Mouse (Mus musculus): ENCODE measurements around the gene Lta.

Gene Lta

GRCm38 (mm10) chr17:35205380-35205769, 224 bp upstream of the Lta start:
- DNase-seq, result no peak

- DNase-seq, result no peak
Observed at GRCm38 (mm10) chr17:35202442-35202841, 2.7 kb downstream of the Lta start.

- DNase-seq, result no peak
Observed at GRCm38 (mm10) chr17:35201787-35202186, 3.4 kb downstream of the Lta start, which contains the start of gene Tnf. TSS of gene Tnf (minus strand) at chr17:35202007.

GRCm38 (mm10) chr17:35201128-35201527, 4.0 kb downstream of the Lta start:
- no peak for DNase-seq

- no peak for DNase-seq
Observed at GRCm38 (mm10) chr17:35200398-35200797, 4.8 kb downstream of the Lta start.

- DNase-seq, result no peak
Observed at GRCm38 (mm10) chr17:35198946-35199345, 6.2 kb downstream of the Lta start.

GRCm38 (mm10) chr17:35198029-35198428, 7.1 kb downstream of the Lta start:
- no peak for DNase-seq

GRCm38 (mm10) chr17:35197126-35197525, 8.0 kb downstream of the Lta start:
- DNase-seq, result no peak

- no peak for DNase-seq
Observed at GRCm38 (mm10) chr17:35196321-35196641, 8.9 kb downstream of the Lta start.

GRCm38 (mm10) chr17:35195631-35196320, 9.4 kb downstream of the Lta start:
- DNase-seq, result peak; percentile 90

GRCm38 (mm10) chr17:35194844-35195630, 10.1 kb downstream of the Lta start:
- no peak for DNase-seq

- DNase-seq, result no peak
Observed at GRCm38 (mm10) chr17:35193881-35194843, 11.0 kb downstream of the Lta start, which contains the start of gene Ltb. TSS of gene Ltb (plus strand) at chr17:35194439.

- DNase-seq, result no peak
Observed at GRCm38 (mm10) chr17:35192924-35193323, 12.2 kb downstream of the Lta start.

GRCm38 (mm10) chr17:35191723-35192122, 13.4 kb downstream of the Lta start:
- DNase-seq, result no peak

- DNase-seq, result no peak
Observed at GRCm38 (mm10) chr17:35190096-35190495, 15.1 kb downstream of the Lta start.

- no peak for DNase-seq
Observed at GRCm38 (mm10) chr17:35189186-35189585, 16.0 kb downstream of the Lta start.

- no peak for DNase-seq
Observed at GRCm38 (mm10) chr17:35187959-35188610, 17.1 kb downstream of the Lta start, which contains the start of gene Lst1. TSS of gene Lst1 (minus strand) at chr17:35188439.

GRCm38 (mm10) chr17:35187345-35187744, 17.8 kb downstream of the Lta start:
- DNase-seq, result no peak

GRCm38 (mm10) chr17:35186681-35187080, 18.5 kb downstream of the Lta start:
- DNase-seq, result peak; percentile 51

GRCm38 (mm10) chr17:35185639-35186611, 19.2 kb downstream of the Lta start:
- DNase-seq, result peak; percentile 84

GRCm38 (mm10) chr17:35180093-35180492, 25.1 kb downstream of the Lta start:
- DNase-seq, result no peak

All from lung, postnatal 14 days (tissue).